Mouse (Mus musculus) bone marrow, adult 2 months (tissue): ENCODE results near the gene B830017H08Rik.

Source experiments
- CTCF ChIP-seq: fragments of 200-500 bp; IDR thresholded peaks from 2 replicates; pipeline ENCODE4 v1.5.1; 2011; ENCODE audit warnings: low read length, control low read depth; ENCODE audit not compliant: control insufficient read depth, insufficient read depth
- POLR2A ChIP-seq: fragments of 200-500 bp; IDR thresholded peaks from 2 replicates; pipeline ENCODE4 v1.6.1; 2011; ENCODE audit warnings: low read depth, mild to moderate bottlenecking, control low read depth, low read length, borderline replicate concordance; ENCODE audit not compliant: control insufficient read depth

DNA sequence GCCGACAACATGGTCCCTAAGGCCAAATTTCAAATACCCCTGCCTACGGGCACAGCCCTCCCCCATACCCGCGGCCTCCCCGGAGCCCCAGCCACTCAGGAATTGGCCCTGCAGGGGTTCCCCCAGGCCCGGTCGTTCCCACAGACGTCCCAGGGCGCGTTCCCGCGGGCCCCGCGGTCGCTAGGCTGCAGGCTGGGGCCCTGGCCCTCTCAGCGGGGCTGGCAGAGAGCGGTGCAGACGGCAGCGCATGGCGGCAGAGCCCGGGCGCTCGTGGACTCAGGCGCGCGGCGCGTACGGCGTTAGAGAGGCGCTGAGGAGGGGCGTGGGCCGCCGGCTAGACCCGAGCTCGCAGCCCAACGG, 380 bp downstream of the B830017H08Rik start:
- TF ChIP-seq CTCF (no peak), POLR2A (no peak)
